Mouse (Mus musculus): Measurements from ENCODE around the gene Nlrp3. TPM values are rescaled to one million over a fixed set of nuclear protein-coding genes. Genes with fewer than 3 reads are reported as not detected.
A peak's percentile ranks its signal among the peaks of the same experiment; 100 is the strongest.

The Nlrp3 gene
- polyA plus RNA-seq, 1 experiment from 2014 or later, result 0.74 TPM

DNA sequence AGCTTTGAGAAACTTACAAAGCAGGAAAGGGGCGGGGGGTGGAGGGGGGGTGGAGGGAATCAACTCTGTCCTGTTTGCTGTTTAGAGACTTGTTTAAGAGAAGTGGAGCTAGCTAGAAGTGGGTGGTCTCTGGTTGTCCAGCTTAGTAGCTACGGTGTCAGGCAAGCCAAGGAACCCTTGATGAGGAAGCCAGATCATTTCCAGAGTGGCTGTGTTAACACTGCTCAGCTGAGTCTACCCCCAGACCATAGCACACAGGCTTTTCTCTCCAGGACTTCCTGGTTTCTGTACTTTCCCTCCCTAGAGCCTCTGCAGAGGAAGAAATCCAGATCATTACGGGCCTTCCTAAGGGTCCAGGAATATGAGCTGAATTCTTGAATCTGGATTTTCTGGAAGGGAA is 26.6 kb upstream of the Nlrp3 start:
- H3K36me3 ChIP-seq (ENCODE audit: insufficient read depth, low read length), result no peaks in the 10 kb centered on the region
- H3K27me3 ChIP-seq (replicated peaks; ENCODE audit: insufficient read depth, low read length), result no peaks in the 10 kb centered on the region
- no peaks in the 10 kb centered on the region for H3K9me3 ChIP-seq (ENCODE audit: low read length)
- no peak overlapping the region for H3K27ac ChIP-seq (ENCODE audit: low read length)
- no peak overlapping the region for H3K9ac ChIP-seq (replicated peaks; ENCODE audit: low read depth)
- no peak for DNase-seq (ENCODE audit: low spot score)
- no peak for ATAC-seq
- WGBS, result 37% methylated on average over 3 of the region's 3 CpGs
- TF ChIP-seq CTCF (IDR thresholded peaks at IDR 0.05) (no peak), EP300 (IDR thresholded peaks at IDR 0.05) (no peak)
- no peak overlapping the region for H3K4me3 ChIP-seq (ENCODE audit: low read depth, low read length)
- no peak overlapping the region for H3K4me2 ChIP-seq (replicated peaks; ENCODE audit: low read depth, low read length)
- H3K4me1 ChIP-seq (ENCODE audit: insufficient read depth, low read depth, low read length), result no peaks in the 10 kb centered on the region

GRCm38 (mm10) chr11:59517441-59517840 is 23.9 kb upstream of the Nlrp3 start:
- Histone ChIP-seq H3K27me3 (replicated peaks; ENCODE audit: insufficient read depth, low read length) (no peaks in the 10 kb centered on the region), H3K36me3 (ENCODE audit: insufficient read depth, low read length) (no peaks in the 10 kb centered on the region), H3K27ac (ENCODE audit: low read length) (no peak overlapping the region), H3K4me2 (replicated peaks; ENCODE audit: low read depth, low read length) (no peak overlapping the region), H3K9ac (replicated peaks; ENCODE audit: low read depth) (no peak overlapping the region), H3K9me3 (ENCODE audit: low read length) (no peaks in the 10 kb centered on the region), H3K4me3 (ENCODE audit: low read depth, low read length) (no peak overlapping the region), H3K4me1 (ENCODE audit: insufficient read depth, low read depth, low read length) (no peaks in the 10 kb centered on the region)
- no peak for ATAC-seq
- DNase-seq (ENCODE audit: low spot score), result no peak
- 93% methylated on average over 1 of the region's 1 CpGs for WGBS
- no peak for TF ChIP-seq EP300 (IDR thresholded peaks at IDR 0.05)
- TF ChIP-seq CTCF (IDR thresholded peaks at IDR 0.05), result no peak

- 22% methylated on average over 10 of the region's 10 CpGs for WGBS
- Histone ChIP-seq H3K36me3 (ENCODE audit: insufficient read depth, low read length) (no peaks in the 10 kb centered on the region), H3K4me2 (replicated peaks; ENCODE audit: low read depth, low read length) (no peak overlapping the region), H3K27me3 (replicated peaks; ENCODE audit: insufficient read depth, low read length) (no peaks in the 10 kb centered on the region), H3K9ac (replicated peaks; ENCODE audit: low read depth) (no peak overlapping the region), H3K4me1 (ENCODE audit: insufficient read depth, low read depth, low read length) (no peaks in the 10 kb centered on the region), H3K4me3 (ENCODE audit: low read depth, low read length) (no peak overlapping the region), H3K27ac (ENCODE audit: low read length) (no peak overlapping the region), H3K9me3 (ENCODE audit: low read length) (no peaks in the 10 kb centered on the region)
- DNase-seq (ENCODE audit: low spot score) (peak; percentile 42), ATAC-seq (peak; percentile 67)
- TF ChIP-seq CTCF (IDR thresholded peaks at IDR 0.05) (no peak), EP300 (IDR thresholded peaks at IDR 0.05) (no peak)
These were observed 23.1 kb upstream of the Nlrp3 start for GRCm38 (mm10) chr11:59518226-59518625.

- ATAC-seq, result no peak
- TF ChIP-seq EP300 (IDR thresholded peaks at IDR 0.05) (no peak), CTCF (IDR thresholded peaks at IDR 0.05) (no peak)
- H3K36me3 ChIP-seq (ENCODE audit: insufficient read depth, low read length), result no peaks in the 10 kb centered on the region
- H3K27me3 ChIP-seq (replicated peaks; ENCODE audit: insufficient read depth, low read length), result no peaks in the 10 kb centered on the region
- H3K9ac ChIP-seq (replicated peaks; ENCODE audit: low read depth), result no peak overlapping the region
- no peak for DNase-seq (ENCODE audit: low spot score)
- no peak overlapping the region for H3K4me2 ChIP-seq (replicated peaks; ENCODE audit: low read depth, low read length)
- 61% methylated on average over 6 of the region's 6 CpGs for WGBS
- no peaks in the 10 kb centered on the region for H3K4me1 ChIP-seq (ENCODE audit: insufficient read depth, low read depth, low read length)
- no peak overlapping the region for H3K27ac ChIP-seq (ENCODE audit: low read length)
- H3K4me3 ChIP-seq (ENCODE audit: low read depth, low read length), result no peak overlapping the region
- no peaks in the 10 kb centered on the region for H3K9me3 ChIP-seq (ENCODE audit: low read length)
These were observed 21.4 kb upstream of the Nlrp3 start for GRCm38 (mm10) chr11:59519741-59520495.

GRCm38 (mm10) chr11:59524150-59524549 is 17.2 kb upstream of the Nlrp3 start:
- DNase-seq (ENCODE audit: low spot score), result no peak
- no peak overlapping the region for H3K9ac ChIP-seq (replicated peaks; ENCODE audit: low read depth)
- 100% methylated on average over 2 of the region's 2 CpGs for WGBS
- no peak for ATAC-seq
- H3K36me3 ChIP-seq (ENCODE audit: insufficient read depth, low read length), result no peaks in the 10 kb centered on the region
- H3K27me3 ChIP-seq (replicated peaks; ENCODE audit: insufficient read depth, low read length), result no peaks in the 10 kb centered on the region
- no peaks in the 10 kb centered on the region for H3K4me1 ChIP-seq (ENCODE audit: insufficient read depth, low read depth, low read length)
- no peak overlapping the region for H3K4me3 ChIP-seq (ENCODE audit: low read depth, low read length)
- H3K4me2 ChIP-seq (replicated peaks; ENCODE audit: low read depth, low read length), result no peak overlapping the region
- no peaks in the 10 kb centered on the region for H3K9me3 ChIP-seq (ENCODE audit: low read length)
- no peak overlapping the region for H3K27ac ChIP-seq (ENCODE audit: low read length)
- peak; percentile 15; the same call in 1 of the 2 replicates for TF ChIP-seq CTCF (IDR thresholded peaks at IDR 0.05)
- TF ChIP-seq EP300 (IDR thresholded peaks at IDR 0.05), result no peak

- WGBS, result 3% methylated on average over 10 of the region's 10 CpGs
- Histone ChIP-seq H3K27ac (ENCODE audit: low read length) (no peak overlapping the region), H3K4me2 (replicated peaks; ENCODE audit: low read depth, low read length) (no peak overlapping the region), H3K4me1 (ENCODE audit: insufficient read depth, low read depth, low read length) (no peaks in the 10 kb centered on the region), H3K27me3 (replicated peaks; ENCODE audit: insufficient read depth, low read length) (no peaks in the 10 kb centered on the region), H3K9me3 (ENCODE audit: low read length) (no peaks in the 10 kb centered on the region), H3K4me3 (ENCODE audit: low read depth, low read length) (no peak overlapping the region), H3K36me3 (ENCODE audit: insufficient read depth, low read length) (no peaks in the 10 kb centered on the region), H3K9ac (replicated peaks; ENCODE audit: low read depth) (no peak overlapping the region)
- ATAC-seq (peak; percentile 74), DNase-seq (ENCODE audit: low spot score) (peak; percentile 94)
- TF ChIP-seq EP300 (IDR thresholded peaks at IDR 0.05) (peak; percentile 55), CTCF (IDR thresholded peaks at IDR 0.05) (peak; percentile 94)
These were observed 16.1 kb upstream of the Nlrp3 start for GRCm38 (mm10) chr11:59525237-59525636.
